Mouse (Mus musculus) lung, adult 2 months (tissue): ENCODE data around the gene Ip6k3. TPM values are rescaled to one million over a fixed set of nuclear protein-coding genes. Genes with fewer than 3 reads are reported as not detected.

ENCODE experiments used
- DNase-seq: peaks from one replicate; pipeline ENCODE4 v3.0.0; 2022
- H3K4me1 ChIP-seq: fragments of 200-500 bp; 2 replicates; pipeline ENCODE4 v1.6.1; 2011; ENCODE audit warnings: low read length; ENCODE audit not compliant: control insufficient read depth, insufficient read depth
- H3K4me3 ChIP-seq: fragments of 200-500 bp; replicated peaks from 2 replicates; pipeline ENCODE3; 2011; ENCODE audit warnings: low read depth, mild to moderate bottlenecking, control low read depth, low read length; ENCODE audit errors: extremely low read depth
- CTCF ChIP-seq: fragments of 200-500 bp; IDR thresholded peaks from 2 replicates; pipeline ENCODE4 v1.5.1; 2011; ENCODE audit warnings: mild to moderate bottlenecking, low read length, control low read depth; ENCODE audit not compliant: insufficient read depth
- POLR2A ChIP-seq: fragments of 200-500 bp; IDR thresholded peaks from 2 replicates; pipeline ENCODE4 v1.6.1; 2011; ENCODE audit warnings: low read depth, mild to moderate bottlenecking, control low read depth, low read length, borderline replicate concordance; ENCODE audit errors: extremely low read depth
- WGBS: fragments of 180-500 bp; shearing (Covaris S2); methylation state at CpG from one replicate; pipeline ENCODE4 v1.1.7; 2018; 5-methylcytosine and 5-hydroxymethylcytosine counted together
- polyA plus RNA-seq: library from polyadenylated mRNA; depleted of rRNA; stranded (reverse); fragments of >200 nt; gene quantifications from 2 replicates; pipeline ENCODE4 v1.2.3, GENCODE M21; 2012

Ip6k3 gene
- polyA plus RNA-seq, 1 experiment, result 3.6 TPM

GRCm38 (mm10) chr17:27186068-27186467 lies 18.5 kb upstream of the Ip6k3 start:
- DNase-seq, result no peak
- Histone ChIP-seq H3K4me1 (no peaks in the 10 kb centered on the region), H3K4me3 (no peak overlapping the region)
- 84% methylated on average over 3 of the region's 3 CpGs for WGBS
- no peak for TF ChIP-seq POLR2A
- no peak for TF ChIP-seq CTCF

GRCm38 (mm10) chr17:27183667-27184292 lies 16.2 kb upstream of the Ip6k3 start:
- Histone ChIP-seq H3K4me1 (no peaks in the 10 kb centered on the region), H3K4me3 (no peak overlapping the region)
- no peak for TF ChIP-seq CTCF
- no peak for TF ChIP-seq POLR2A
- no peak for DNase-seq
- WGBS, result 85% methylated on average over 12 of the region's 12 CpGs

DNA sequence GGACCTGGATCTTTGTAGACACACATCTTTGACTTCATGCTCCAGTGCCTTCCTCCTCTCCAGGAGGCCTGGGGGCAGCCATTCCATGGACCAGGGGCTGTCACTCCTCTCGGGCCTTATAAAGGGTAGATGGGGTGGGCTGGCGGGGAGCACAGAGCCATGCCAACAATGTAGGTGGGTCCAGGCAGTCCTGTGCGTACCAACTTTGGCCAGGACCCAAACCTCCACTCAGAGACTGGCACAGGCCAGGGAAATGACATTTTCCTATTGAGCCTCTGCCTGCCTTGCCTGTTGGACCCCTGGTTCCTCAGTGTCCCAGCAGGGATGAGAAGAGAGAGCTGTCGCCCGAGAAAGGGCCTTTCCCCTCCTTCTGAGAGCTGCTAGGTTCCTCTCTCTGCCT lies 14.8 kb upstream of the Ip6k3 start:
- DNase-seq, result no peak
- Histone ChIP-seq H3K4me1 (no peaks in the 10 kb centered on the region), H3K4me3 (no peak overlapping the region)
- no peak for TF ChIP-seq POLR2A
- TF ChIP-seq CTCF, result no peak
- 79% methylated on average over 5 of the region's 5 CpGs for WGBS

DNA sequence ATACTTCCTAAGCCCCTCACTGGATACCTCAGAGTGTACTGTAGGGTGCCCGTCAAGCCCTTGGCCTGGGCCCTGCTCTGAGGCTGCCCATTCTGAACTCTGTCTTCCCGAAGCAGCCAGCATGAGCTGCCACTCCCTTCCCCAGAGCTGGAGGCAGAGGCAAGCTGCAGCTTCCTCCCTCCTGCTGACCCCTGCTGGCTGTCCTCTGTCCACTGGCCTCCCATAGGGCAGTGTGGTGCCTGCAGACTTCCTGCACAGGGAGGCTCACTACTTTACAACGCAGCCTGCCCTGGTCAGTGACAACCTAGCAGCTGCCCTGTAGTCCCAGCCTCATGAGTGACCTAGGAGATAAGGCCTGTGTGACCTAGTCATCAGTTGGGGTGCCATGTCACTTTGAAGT lies 14.1 kb upstream of the Ip6k3 start:
- Histone ChIP-seq H3K4me3 (no peak overlapping the region), H3K4me1 (no peaks in the 10 kb centered on the region)
- TF ChIP-seq POLR2A (no peak), CTCF (peak; percentile 46; the same call in 1 of the 2 replicates)
- 31% methylated on average over 3 of the region's 3 CpGs for WGBS
- no peak for DNase-seq

DNA sequence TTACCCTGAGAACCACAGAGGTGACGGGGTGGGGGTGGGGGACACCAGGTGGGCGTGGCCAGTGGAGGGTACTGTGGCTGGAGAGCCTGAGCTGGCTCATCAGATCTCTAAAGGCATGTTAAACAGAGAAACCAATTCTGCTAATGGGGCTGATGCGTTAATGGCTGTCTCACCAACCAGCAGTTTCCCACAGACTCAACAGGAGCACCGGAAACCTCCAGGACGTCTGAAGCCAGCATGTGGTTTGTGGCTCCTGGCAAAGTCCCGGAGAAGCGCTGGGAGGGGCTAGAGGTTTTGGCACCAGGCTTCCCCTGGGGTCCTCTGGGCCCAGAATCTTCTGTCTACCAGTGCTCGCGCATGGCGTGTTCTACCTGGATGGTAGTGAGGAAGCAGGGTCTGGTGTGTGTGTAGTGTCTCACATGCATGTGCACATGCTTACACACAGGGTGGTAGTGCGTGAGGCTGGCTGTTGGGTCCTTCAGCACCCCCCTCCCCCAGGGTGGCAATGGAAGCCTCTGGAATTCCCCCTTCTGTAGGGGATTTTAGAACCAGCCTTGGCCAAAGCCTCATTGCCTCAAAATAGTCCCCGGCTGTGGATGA lies 12.2 kb upstream of the Ip6k3 start:
- H3K4me3 ChIP-seq, result no peak overlapping the region
- WGBS, result 59% methylated on average over 12 of the region's 12 CpGs
- H3K4me1 ChIP-seq, result no peaks in the 10 kb centered on the region
- no peak for TF ChIP-seq CTCF
- TF ChIP-seq POLR2A, result no peak
- no peak for DNase-seq

GRCm38 (mm10) chr17:27178427-27179177 lies 11.0 kb upstream of the Ip6k3 start:
- Histone ChIP-seq H3K4me1 (no peaks in the 10 kb centered on the region), H3K4me3 (no peak overlapping the region)
- 93% methylated on average over 17 of the region's 17 CpGs for WGBS
- no peak for DNase-seq
- TF ChIP-seq POLR2A (no peak), CTCF (no peak)

DNA sequence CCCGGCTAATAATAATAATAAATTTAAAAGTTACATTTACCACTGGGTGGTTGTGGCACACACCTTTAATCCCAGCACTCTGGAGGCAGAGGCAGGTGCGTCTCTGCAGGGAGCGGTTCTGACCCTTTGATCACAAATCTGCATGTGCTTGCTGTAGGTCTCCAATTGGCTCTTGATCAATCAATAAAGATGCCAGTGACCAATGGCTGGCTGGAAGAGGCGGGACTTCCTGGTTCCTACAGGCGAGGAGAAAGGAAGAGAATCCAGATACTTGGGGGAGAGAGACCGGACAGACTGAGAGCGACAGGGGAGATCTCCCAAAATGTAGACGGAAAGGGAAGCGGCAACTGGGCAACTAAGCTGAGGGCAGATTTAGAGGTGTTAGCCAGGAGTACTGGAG lies 10.4 kb upstream of the Ip6k3 start:
- 87% methylated on average over 9 of the region's 9 CpGs for WGBS
- DNase-seq, result no peak
- Histone ChIP-seq H3K4me1 (no peaks in the 10 kb centered on the region), H3K4me3 (no peak overlapping the region)
- TF ChIP-seq CTCF (no peak), POLR2A (no peak)

- TF ChIP-seq POLR2A, result no peak
- TF ChIP-seq CTCF, result no peak
- no peaks in the 10 kb centered on the region for H3K4me1 ChIP-seq
- DNase-seq, result no peak
- H3K4me3 ChIP-seq, result no peak overlapping the region
- WGBS, result 89% methylated on average over 4 of the region's 4 CpGs
These were observed 9.2 kb upstream of the Ip6k3 start for GRCm38 (mm10) chr17:27176754-27177153.

DNA sequence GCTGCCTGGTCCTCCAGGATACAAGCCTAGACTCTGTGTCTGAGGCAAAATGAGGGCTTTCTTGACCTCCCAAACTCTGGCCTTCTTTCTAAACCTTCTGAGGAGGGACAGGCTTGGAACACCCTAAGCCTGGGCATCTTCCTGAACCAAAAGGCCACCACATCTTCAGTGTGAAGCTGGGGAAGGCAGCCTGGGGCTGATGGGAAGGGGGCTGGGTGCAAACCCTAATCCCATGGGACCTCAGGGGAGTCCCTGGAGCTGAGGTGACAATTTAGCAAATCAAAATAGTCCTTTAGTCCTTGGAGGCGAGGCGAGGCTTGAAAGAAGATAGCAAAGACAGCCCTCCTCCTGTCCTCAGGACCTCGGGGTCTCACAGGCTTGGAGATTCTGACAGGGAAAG lies 8.7 kb upstream of the Ip6k3 start:
- no peak overlapping the region for H3K4me3 ChIP-seq

More for the DNA sequence above, 8.7 kb upstream of the Ip6k3 start:
- 70% methylated on average over 3 of the region's 3 CpGs for WGBS
- TF ChIP-seq POLR2A (no peak), CTCF (no peak)
- DNase-seq, result no peak
- H3K4me1 ChIP-seq, result no peaks in the 10 kb centered on the region
